Mouse (Mus musculus): ENCODE results near the gene Casz1. TPM values are rescaled to one million over a fixed set of nuclear protein-coding genes. Genes with fewer than 3 reads are reported as not detected.

Casz1 gene
- total and polyA plus RNA-seq, 2 experiments from 2014 or later, result 2.3 to 6.3 TPM

DNA sequence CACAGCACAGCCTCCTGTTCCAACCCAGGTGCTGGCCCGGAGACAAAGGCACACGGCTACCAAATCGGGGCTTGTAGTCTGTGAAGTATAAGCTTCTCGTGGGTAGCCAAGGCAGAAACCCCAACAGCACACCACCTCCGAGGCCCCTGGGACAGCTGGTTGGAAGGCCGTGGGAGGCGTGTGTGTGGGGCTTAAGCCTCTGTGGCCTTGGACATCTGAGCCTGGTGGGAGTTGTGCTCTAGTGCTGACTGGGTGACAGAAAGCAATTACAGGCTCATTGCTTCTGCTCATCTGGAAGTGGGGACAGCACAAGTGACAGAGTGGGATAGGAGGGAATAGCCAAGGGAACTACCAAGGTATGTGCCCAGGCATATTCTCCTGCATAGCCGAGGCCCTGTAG is 119.7 kb downstream of the Casz1 start:
- TF ChIP-seq CTCF (IDR thresholded peaks at IDR 0.05; ENCODE audit: low read depth), result no peak
- 0 out of 2 replicates have a peak, but pooled peaks cover 7% of the 10 kb centered on the region for H3K4me1 ChIP-seq (ENCODE audit: insufficient read depth, low read length)
- peaks cover 8% of the 10 kb centered on the region; the same call in 1 of the 2 replicates for H3K27me3 ChIP-seq (ENCODE audit: insufficient read depth, low read length)
- H3K27ac ChIP-seq, result no peak overlapping the region
- no peaks in the 10 kb centered on the region for H3K9me3 ChIP-seq (ENCODE audit: low read length)
- ATAC-seq (no peak), DNase-seq (ENCODE audit: low spot score) (no peak)
- H3K9ac ChIP-seq (replicated peaks; ENCODE audit: low read length), result no peak overlapping the region
- 54% methylated on average over 8 of the region's 8 CpGs for WGBS
- no peak overlapping the region for H3K4me3 ChIP-seq (ENCODE audit: low read length)
- H3K4me2 ChIP-seq (ENCODE audit: low read depth, low read length), result no peak overlapping the region
- H3K36me3 ChIP-seq (ENCODE audit: insufficient read depth, low read length), result no peaks in the 10 kb centered on the region

DNA sequence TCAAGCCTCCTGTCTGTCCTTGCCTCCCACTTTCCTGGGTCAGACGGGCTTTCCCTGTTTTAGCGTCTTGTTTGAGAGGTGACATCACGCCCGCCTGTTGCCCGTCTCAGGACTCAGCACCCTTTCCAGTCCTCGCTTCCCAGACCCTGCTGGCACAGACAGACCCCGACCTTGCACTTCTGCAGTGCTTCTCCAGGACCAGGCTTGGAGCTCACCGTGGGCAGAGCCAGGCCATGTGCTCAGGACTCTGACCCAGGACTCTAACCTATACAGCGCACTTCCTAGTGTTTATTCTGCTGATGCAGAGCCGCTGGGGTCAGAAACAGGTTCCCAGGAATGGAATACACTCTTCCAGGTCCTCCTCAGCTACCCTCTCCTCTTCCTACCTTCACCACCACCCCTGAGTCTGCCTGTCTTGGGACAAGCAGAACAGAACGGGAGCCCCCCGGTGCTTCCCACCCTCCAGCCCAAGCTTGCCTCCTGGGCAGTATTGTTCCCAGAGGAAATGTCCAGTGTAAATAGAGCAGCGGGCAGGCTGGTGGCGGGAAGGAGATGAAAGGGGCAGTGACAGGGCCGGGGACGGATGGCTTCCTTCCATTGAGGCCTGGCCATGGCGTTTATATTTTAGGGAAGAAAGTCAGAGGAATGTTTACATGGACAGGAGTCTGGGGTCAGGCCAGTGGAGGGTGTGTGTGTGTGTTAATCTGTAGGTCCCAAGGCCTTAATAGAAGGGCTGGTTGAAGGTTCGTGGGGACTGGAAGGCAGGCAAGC is 121.5 kb downstream of the Casz1 start:
- no peak overlapping the region for H3K9ac ChIP-seq (replicated peaks; ENCODE audit: low read length)
- TF ChIP-seq CTCF (IDR thresholded peaks at IDR 0.05; ENCODE audit: low read depth), result no peak
- H3K27me3 ChIP-seq (ENCODE audit: insufficient read depth, low read length), result peaks cover 5% of the 10 kb centered on the region; the same call in 1 of the 2 replicates
- no peaks in the 10 kb centered on the region for H3K36me3 ChIP-seq (ENCODE audit: insufficient read depth, low read length)
- no peaks in the 10 kb centered on the region for H3K9me3 ChIP-seq (ENCODE audit: low read length)
- peaks cover 15% of the 10 kb centered on the region for H3K4me1 ChIP-seq (ENCODE audit: insufficient read depth, low read length)
- ATAC-seq (no peak), DNase-seq (ENCODE audit: low spot score) (no peak)
- WGBS, result 49% methylated on average over 18 of the region's 18 CpGs
- H3K4me3 ChIP-seq (ENCODE audit: low read length), result no peak overlapping the region
- no peak overlapping the region for H3K4me2 ChIP-seq (ENCODE audit: low read depth, low read length)
- H3K27ac ChIP-seq, result no peak overlapping the region

DNA sequence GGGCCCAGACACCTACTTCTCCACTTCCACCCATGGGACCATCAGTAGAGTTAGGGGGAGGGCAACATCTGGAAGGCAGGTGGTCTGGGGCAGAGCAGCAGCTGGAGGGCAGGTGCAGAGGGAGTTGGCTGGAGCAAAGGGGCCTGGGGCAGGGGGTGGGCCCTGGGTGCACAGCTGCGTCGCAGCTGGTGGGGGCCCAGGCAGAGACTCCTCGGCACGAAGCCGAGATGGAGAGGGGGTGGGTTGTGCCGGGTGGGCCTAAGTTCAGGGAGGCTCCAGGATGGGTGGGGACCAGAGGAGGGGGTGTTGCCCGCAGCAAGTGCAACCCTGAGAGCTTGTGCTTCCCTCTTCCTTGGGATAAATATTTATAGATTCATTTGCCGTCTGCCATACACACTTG is 122.2 kb downstream of the Casz1 start:
- peaks cover 5% of the 10 kb centered on the region; the same call in 1 of the 2 replicates for H3K27me3 ChIP-seq (ENCODE audit: insufficient read depth, low read length)
- WGBS, result 36% methylated on average over 8 of the region's 8 CpGs
- ATAC-seq (no peak), DNase-seq (ENCODE audit: low spot score) (no peak)
- TF ChIP-seq CTCF (IDR thresholded peaks at IDR 0.05; ENCODE audit: low read depth), result no peak
- no peak overlapping the region for H3K9ac ChIP-seq (replicated peaks; ENCODE audit: low read length)
- H3K9me3 ChIP-seq (ENCODE audit: low read length), result no peaks in the 10 kb centered on the region
- H3K4me2 ChIP-seq (ENCODE audit: low read depth, low read length), result no peak overlapping the region
- H3K36me3 ChIP-seq (ENCODE audit: insufficient read depth, low read length), result no peaks in the 10 kb centered on the region
- H3K27ac ChIP-seq, result no peak overlapping the region
- peaks cover 22% of the 10 kb centered on the region for H3K4me1 ChIP-seq (ENCODE audit: insufficient read depth, low read length)
- H3K4me3 ChIP-seq (ENCODE audit: low read length), result no peak overlapping the region

DNA sequence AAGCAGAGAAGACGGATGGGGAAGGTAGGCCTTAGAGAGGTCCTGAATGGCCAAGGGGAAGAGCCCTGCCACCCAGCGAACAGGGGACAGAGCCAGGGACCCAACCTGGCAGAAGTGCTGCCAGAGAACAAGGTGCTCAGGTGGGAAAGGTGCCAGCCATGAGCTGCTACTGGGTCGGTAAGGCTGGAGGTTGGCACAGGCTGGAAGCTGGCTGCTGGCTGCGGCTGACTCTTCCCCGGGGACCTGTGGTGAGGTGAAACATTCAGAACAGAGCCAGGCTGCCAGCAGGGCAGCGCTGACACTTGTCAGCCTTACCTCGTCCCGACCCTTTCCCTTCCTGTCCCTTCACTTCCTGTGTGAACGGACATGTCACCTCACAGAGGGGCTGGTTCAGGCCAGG is 124.1 kb downstream of the Casz1 start:
- peaks cover 22% of the 10 kb centered on the region for H3K4me1 ChIP-seq (ENCODE audit: insufficient read depth, low read length)
- ATAC-seq (no peak), DNase-seq (ENCODE audit: low spot score) (no peak)
- H3K4me3 ChIP-seq (ENCODE audit: low read length), result no peak overlapping the region
- WGBS, result 58% methylated on average over 9 of the region's 9 CpGs
- H3K4me2 ChIP-seq (ENCODE audit: low read depth, low read length), result no peak overlapping the region
- no peak overlapping the region for H3K27ac ChIP-seq
- H3K36me3 ChIP-seq (ENCODE audit: insufficient read depth, low read length), result no peaks in the 10 kb centered on the region
- no peak for TF ChIP-seq CTCF (IDR thresholded peaks at IDR 0.05; ENCODE audit: low read depth)
- H3K9ac ChIP-seq (replicated peaks; ENCODE audit: low read length), result no peak overlapping the region
- no peaks in the 10 kb centered on the region for H3K27me3 ChIP-seq (ENCODE audit: insufficient read depth, low read length)
- H3K9me3 ChIP-seq (ENCODE audit: low read length), result no peaks in the 10 kb centered on the region

DNA sequence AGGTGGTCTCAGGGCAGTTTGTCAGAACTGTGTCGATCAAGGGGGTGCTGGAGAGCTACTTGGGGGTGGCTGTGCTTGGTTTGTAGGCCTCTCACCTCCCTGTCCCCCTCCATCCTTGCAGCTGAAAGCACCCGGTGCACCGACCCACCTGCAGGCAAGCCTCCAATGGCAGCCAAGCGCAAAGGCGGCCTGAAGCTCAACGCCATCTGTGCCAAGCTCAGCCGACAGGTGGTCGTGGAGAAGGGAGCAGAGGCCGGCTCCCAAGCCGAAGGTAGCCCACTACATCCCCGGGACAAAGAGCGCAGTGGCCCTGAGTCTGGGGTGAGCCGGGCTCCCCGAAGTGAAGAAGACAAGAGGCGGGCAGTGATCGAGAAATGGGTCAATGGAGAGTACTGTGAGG is 124.6 kb downstream of the Casz1 start:
- Histone ChIP-seq H3K36me3 (ENCODE audit: insufficient read depth, low read length) (no peaks in the 10 kb centered on the region), H3K27ac (no peak overlapping the region), H3K4me1 (ENCODE audit: insufficient read depth, low read length) (peaks cover 22% of the 10 kb centered on the region), H3K4me3 (ENCODE audit: low read length) (no peak overlapping the region), H3K9ac (replicated peaks; ENCODE audit: low read length) (no peak overlapping the region), H3K9me3 (ENCODE audit: low read length) (no peaks in the 10 kb centered on the region), H3K27me3 (ENCODE audit: insufficient read depth, low read length) (no peaks in the 10 kb centered on the region), H3K4me2 (ENCODE audit: low read depth, low read length) (no peak overlapping the region)
- WGBS, result 81% methylated on average over 16 of the region's 16 CpGs
- ATAC-seq (no peak), DNase-seq (ENCODE audit: low spot score) (no peak)
- no peak for TF ChIP-seq CTCF (IDR thresholded peaks at IDR 0.05; ENCODE audit: low read depth)

DNA sequence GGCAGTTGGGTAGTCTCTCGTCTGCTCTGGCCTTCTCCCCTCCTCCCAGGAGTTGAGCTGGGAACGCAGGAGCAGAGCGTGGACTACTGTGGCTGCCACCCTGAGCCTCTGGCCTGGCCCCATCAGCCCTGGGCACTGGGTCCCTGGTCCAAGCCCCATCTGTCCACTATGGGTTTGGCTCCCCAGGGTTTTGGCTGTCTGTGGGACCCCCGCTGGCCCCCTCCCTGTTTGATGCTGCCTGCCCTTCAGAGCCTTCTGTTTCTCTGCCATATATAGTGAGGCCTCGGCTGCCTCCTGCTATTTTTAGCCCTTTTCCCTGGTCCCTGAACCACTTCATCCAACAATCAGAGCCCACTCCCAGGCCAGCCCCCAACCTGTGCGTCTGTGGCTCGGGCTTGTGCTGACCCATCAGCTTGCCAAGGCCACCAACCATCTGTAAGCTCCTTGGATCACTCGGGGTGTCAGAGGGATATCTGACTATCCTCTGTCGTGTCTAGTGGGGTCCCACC is 126.5 kb downstream of the Casz1 start:
- H3K9ac ChIP-seq (replicated peaks; ENCODE audit: low read length), result no peak overlapping the region
- no peak overlapping the region for H3K4me2 ChIP-seq (ENCODE audit: low read depth, low read length)
- H3K36me3 ChIP-seq (ENCODE audit: insufficient read depth, low read length), result no peaks in the 10 kb centered on the region
- no peak for TF ChIP-seq CTCF (IDR thresholded peaks at IDR 0.05; ENCODE audit: low read depth)
- H3K4me1 ChIP-seq (ENCODE audit: insufficient read depth, low read length), result peaks cover 22% of the 10 kb centered on the region
- no peaks in the 10 kb centered on the region for H3K27me3 ChIP-seq (ENCODE audit: insufficient read depth, low read length)
- H3K4me3 ChIP-seq (ENCODE audit: low read length), result no peak overlapping the region
- H3K9me3 ChIP-seq (ENCODE audit: low read length), result no peaks in the 10 kb centered on the region
- ATAC-seq (no peak), DNase-seq (ENCODE audit: low spot score) (no peak)
- WGBS, result 44% methylated on average over 9 of the region's 9 CpGs
- H3K27ac ChIP-seq, result no peak overlapping the region

DNA sequence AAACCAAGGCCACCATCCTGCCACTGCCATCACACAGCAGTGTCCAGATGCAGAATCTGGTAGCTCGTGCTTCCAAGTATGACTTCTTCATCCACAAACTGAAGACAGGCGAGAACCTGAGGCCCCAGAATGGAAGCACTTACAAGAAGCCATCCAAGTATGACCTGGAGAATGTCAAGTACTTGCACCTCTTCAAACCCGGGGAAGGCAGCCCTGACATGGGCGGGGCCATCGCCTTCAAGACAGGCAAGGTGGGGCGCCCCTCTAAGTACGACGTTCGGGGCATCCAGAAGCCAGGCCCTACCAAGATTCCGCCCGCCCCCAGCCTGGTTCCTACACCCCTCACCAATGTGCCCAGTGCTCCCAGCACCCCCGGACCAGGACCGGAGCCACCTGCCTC is 128.9 kb downstream of the Casz1 start:
- ATAC-seq, result no peak
- Histone ChIP-seq H3K27ac (no peak overlapping the region), H3K4me2 (ENCODE audit: low read depth, low read length) (no peak overlapping the region), H3K4me1 (ENCODE audit: insufficient read depth, low read length) (peaks cover 15% of the 10 kb centered on the region), H3K27me3 (ENCODE audit: insufficient read depth, low read length) (no peaks in the 10 kb centered on the region), H3K4me3 (ENCODE audit: low read length) (no peak overlapping the region), H3K9ac (replicated peaks; ENCODE audit: low read length) (no peak overlapping the region), H3K9me3 (ENCODE audit: low read length) (no peaks in the 10 kb centered on the region), H3K36me3 (ENCODE audit: insufficient read depth, low read length) (no peaks in the 10 kb centered on the region)
- no peak for TF ChIP-seq CTCF (IDR thresholded peaks at IDR 0.05; ENCODE audit: low read depth)
- WGBS, result 92% methylated on average over 13 of the region's 13 CpGs
- no peak for DNase-seq (ENCODE audit: low spot score)

Measured in hindbrain, postnatal 0 days (tissue).